Mouse (Mus musculus) liver, postnatal 0 days (tissue): ENCODE results near the gene Gm21693. TPM values are rescaled to one million over a fixed set of nuclear protein-coding genes. Genes with fewer than 3 reads are reported as not detected.
"Not testable (repeated sequence)": the region's sequence is repeated elsewhere in the genome, so short reads cannot be mapped to it uniquely, and the experiment has no call there.

Experiments
- ATAC-seq: fragments of 200-750 bp; cut with Nextera tagmentation; 2 replicates; pipeline ENCODE4 v1.8.0; 2017; ENCODE audit warnings: mild to moderate bottlenecking, moderate library complexity
- DNase-seq: peaks from one replicate; pipeline ENCODE4 v3.0.0-alpha.2; 2016
- H3K27ac ChIP-seq: fragments of 300-500 bp; sonication (generic); 2 replicates; pipeline ENCODE4 v1.5.1; 2014; ENCODE audit warnings: antibody characterized with exemption, moderate library complexity, mild to moderate bottlenecking, low read depth
- H3K27me3 ChIP-seq: fragments of 300-500 bp; sonication (generic); 2 replicates; pipeline ENCODE4 v1.6.1; 2014; ENCODE audit warnings: low read length, control low read depth, mixed read lengths; ENCODE audit not compliant: insufficient read depth
- H3K36me3 ChIP-seq: fragments of 300-500 bp; sonication (generic); replicated peaks from 2 replicates; pipeline ENCODE4 v1.6.1; 2014; ENCODE audit warnings: mild to moderate bottlenecking, control low read depth, low read length, moderate library complexity, mixed read lengths; ENCODE audit not compliant: insufficient read depth
- H3K4me1 ChIP-seq: fragments of 300-500 bp; sonication (generic); 2 replicates; pipeline ENCODE4 v1.6.1; 2014; ENCODE audit warnings: antibody characterized with exemption, mild to moderate bottlenecking, control low read depth; ENCODE audit not compliant: insufficient read depth
- H3K4me2 ChIP-seq: fragments of 300-500 bp; sonication (generic); 2 replicates; pipeline ENCODE4 v1.6.1; 2014; ENCODE audit warnings: low read depth, mild to moderate bottlenecking, low read length, moderate library complexity, mixed read lengths
- H3K4me3 ChIP-seq: fragments of 300-500 bp; sonication (generic); 2 replicates; pipeline ENCODE4 v1.5.1; 2014; ENCODE audit warnings: low read depth, low read length
- H3K9ac ChIP-seq: fragments of 300-500 bp; sonication (generic); replicated peaks from 2 replicates; pipeline ENCODE4 v1.6.1; 2014; ENCODE audit warnings: mild to moderate bottlenecking, moderate library complexity
- H3K9me3 ChIP-seq: fragments of 300-500 bp; sonication (generic); 2 replicates; pipeline ENCODE4 v1.6.1; 2016; ENCODE audit warnings: mild to moderate bottlenecking, control low read depth, low read length, mixed read lengths
- WGBS: fragments of 180-500 bp; shearing (Covaris S2); extraction: QIAGEN DNeasy Blood & Tissue Kit; methylation state at CpG from one replicate; pipeline ENCODE4 v1.1.7; 2014; ENCODE audit not compliant: insufficient replicate concordance; 5-methylcytosine and 5-hydroxymethylcytosine counted together
- polyA plus RNA-seq: library from polyadenylated mRNA; unstranded; fragments of >200 nt; fragmentation: Nextera tagmentation; extraction: Ambion mirVana; gene quantifications from 2 replicates; pipeline ENCODE4 v1.2.1, GENCODE M21; 2015

The Gm21693 gene
- polyA plus RNA-seq, result not detected in 2 replicates

- WGBS, result no CpG with 5 or more reads among the region's 9 CpGs
- H3K4me3 ChIP-seq, result not testable (repeated sequence)
Measured at GRCm38 (mm10) chrY:3345229-3345628, at the start of gene Gm21693. TSS of gene Gm21693 (minus strand) at chrY:3345329.

GRCm38 (mm10) chrY:3340661-3341060 is 4.5 kb downstream of the Gm21693 start:
- not testable (repeated sequence) for H3K36me3 ChIP-seq, DNase-seq, H3K4me2 ChIP-seq, H3K27ac ChIP-seq, ATAC-seq, H3K9ac ChIP-seq, H3K4me1 ChIP-seq, H3K27me3 ChIP-seq, H3K4me3 ChIP-seq, H3K9me3 ChIP-seq
- WGBS, result no CpG with 5 or more reads among the region's 11 CpGs

More at GRCm38 (mm10) chrY:3345229-3345628, at the start of gene Gm21693:
- H3K9ac ChIP-seq, H3K27ac ChIP-seq, H3K4me2 ChIP-seq, H3K9me3 ChIP-seq, H3K27me3 ChIP-seq, H3K4me1 ChIP-seq, DNase-seq, ATAC-seq, H3K36me3 ChIP-seq: not testable (repeated sequence)

- H3K27ac ChIP-seq, H3K36me3 ChIP-seq, H3K4me1 ChIP-seq, H3K4me2 ChIP-seq, H3K9ac ChIP-seq, DNase-seq, H3K9me3 ChIP-seq, H3K27me3 ChIP-seq, H3K4me3 ChIP-seq, ATAC-seq: not testable (repeated sequence)
- no CpG with 5 or more reads among the region's 9 CpGs for WGBS
Measured at GRCm38 (mm10) chrY:3306349-3306748, 38.8 kb downstream of the Gm21693 start, which contains the start of gene Gm21677. TSS of gene Gm21677 (minus strand) at chrY:3306449.

Other genes with a start within 250 kb of the Gm21693 start
- gene Gm21677, start 38.9 kb downstream of the Gm21693 start, polyA plus RNA-seq, result not detected in 2 replicates
- not detected in 2 replicates for gene Gm21704, start 64.8 kb upstream of the Gm21693 start, polyA plus RNA-seq
- gene Gm21708, start 64.8 kb upstream of the Gm21693 start, polyA plus RNA-seq, result not detected in 2 replicates